Mouse (Mus musculus): ENCODE measurements around the gene Tbcc.

- no peak for TF ChIP-seq TAL1 (IDR thresholded peaks at IDR 0.05; ENCODE audit: low read length)
- TF ChIP-seq GATA1 (IDR thresholded peaks at IDR 0.05; ENCODE audit: low read length) = no peak
Measured at GRCm38 (mm10) chr17:46895426-46895825, 4.9 kb downstream of the Tbcc start.
